Mouse (Mus musculus): ENCODE measurements around the gene C1qtnf5.
"Not testable (repeated sequence)": the region's sequence is repeated elsewhere in the genome, so short reads cannot be mapped to it uniquely, and the experiment has no call there.

The C1qtnf5 gene

GRCm38 (mm10) chr9:44105781-44106180, 1.3 kb upstream of the C1qtnf5 start:
- DNase-seq (ENCODE audit: low read depth, low spot score), result no peak

GRCm38 (mm10) chr9:44106182-44106581, 863 bp upstream of the C1qtnf5 start:
- no peak for DNase-seq (ENCODE audit: low read depth, low spot score)

GRCm38 (mm10) chr9:44106596-44106995, 449 bp upstream of the C1qtnf5 start:
- no peak for DNase-seq (ENCODE audit: low read depth, low spot score)

GRCm38 (mm10) chr9:44107557-44108179, 623 bp downstream of the C1qtnf5 start:
- DNase-seq (ENCODE audit: low read depth, low spot score), result no peak

- DNase-seq (ENCODE audit: low read depth, low spot score), result no peak
Measured at GRCm38 (mm10) chr9:44108269-44109055, 1.4 kb downstream of the C1qtnf5 start.

- DNase-seq (ENCODE audit: low read depth, low spot score), result peak; percentile 81
Measured at GRCm38 (mm10) chr9:44109360-44110095, 2.5 kb downstream of the C1qtnf5 start.

GRCm38 (mm10) chr9:44111909-44112308, 4.9 kb downstream of the C1qtnf5 start:
- DNase-seq (ENCODE audit: low read depth, low spot score), result not testable (repeated sequence)

- DNase-seq (ENCODE audit: low read depth, low spot score), result peak; percentile 98
Measured at GRCm38 (mm10) chr9:44113105-44113789, 6.2 kb downstream of the C1qtnf5 start, which contains the start of the genes Gm49380 and Rnf26. TSS of gene Gm49380 (minus strand) at chr9:44113500. TSS of gene Rnf26 (minus strand) at chr9:44113517.

- DNase-seq (ENCODE audit: low read depth, low spot score), result no peak
Measured at GRCm38 (mm10) chr9:44114453-44114852, 7.4 kb downstream of the C1qtnf5 start.

GRCm38 (mm10) chr9:44115599-44115998, 8.6 kb downstream of the C1qtnf5 start:
- DNase-seq (ENCODE audit: low read depth, low spot score), result no peak

- no peak for DNase-seq (ENCODE audit: low read depth, low spot score)
Measured at GRCm38 (mm10) chr9:44116182-44116581, 9.1 kb downstream of the C1qtnf5 start.

GRCm38 (mm10) chr9:44119011-44119410, 12.0 kb downstream of the C1qtnf5 start:
- DNase-seq (ENCODE audit: low read depth, low spot score), result no peak

- no peak for DNase-seq (ENCODE audit: low read depth, low spot score)
Measured at GRCm38 (mm10) chr9:44119948-44120465, 13.0 kb downstream of the C1qtnf5 start.

GRCm38 (mm10) chr9:44124317-44124716, 17.3 kb downstream of the C1qtnf5 start:
- DNase-seq (ENCODE audit: low read depth, low spot score), result no peak

GRCm38 (mm10) chr9:44125026-44125425, 18.0 kb downstream of the C1qtnf5 start:
- no peak for DNase-seq (ENCODE audit: low read depth, low spot score)

GRCm38 (mm10) chr9:44125546-44126428, 18.7 kb downstream of the C1qtnf5 start:
- DNase-seq (ENCODE audit: low read depth, low spot score), result peak; percentile 88

GRCm38 (mm10) chr9:44126746-44127145, 19.7 kb downstream of the C1qtnf5 start:
- DNase-seq (ENCODE audit: low read depth, low spot score), result no peak

GRCm38 (mm10) chr9:44127351-44127801, 20.3 kb downstream of the C1qtnf5 start:
- no peak for DNase-seq (ENCODE audit: low read depth, low spot score)

- no peak for DNase-seq (ENCODE audit: low read depth, low spot score)
Measured at GRCm38 (mm10) chr9:44129633-44130032, 22.6 kb downstream of the C1qtnf5 start.

GRCm38 (mm10) chr9:44130034-44130433, 23.0 kb downstream of the C1qtnf5 start:
- peak; percentile 59 for DNase-seq (ENCODE audit: low read depth, low spot score)

Data from forelimb bud, embryonic 11.5 days (tissue).